Mouse (Mus musculus) kidney, postnatal 4 days (tissue): ENCODE results near the gene Tmem185a.
"Not testable (repeated sequence)": the region's sequence is repeated elsewhere in the genome, so short reads cannot be mapped to it uniquely, and the experiment has no call there.

Experiments used
- DNase-seq, 2 experiments: peaks; one replicate each; pipeline ENCODE4 v3.0.0; 2021; ENCODE audit warnings: mixed read lengths in 2 of 2

Gene Tmem185a

DNA sequence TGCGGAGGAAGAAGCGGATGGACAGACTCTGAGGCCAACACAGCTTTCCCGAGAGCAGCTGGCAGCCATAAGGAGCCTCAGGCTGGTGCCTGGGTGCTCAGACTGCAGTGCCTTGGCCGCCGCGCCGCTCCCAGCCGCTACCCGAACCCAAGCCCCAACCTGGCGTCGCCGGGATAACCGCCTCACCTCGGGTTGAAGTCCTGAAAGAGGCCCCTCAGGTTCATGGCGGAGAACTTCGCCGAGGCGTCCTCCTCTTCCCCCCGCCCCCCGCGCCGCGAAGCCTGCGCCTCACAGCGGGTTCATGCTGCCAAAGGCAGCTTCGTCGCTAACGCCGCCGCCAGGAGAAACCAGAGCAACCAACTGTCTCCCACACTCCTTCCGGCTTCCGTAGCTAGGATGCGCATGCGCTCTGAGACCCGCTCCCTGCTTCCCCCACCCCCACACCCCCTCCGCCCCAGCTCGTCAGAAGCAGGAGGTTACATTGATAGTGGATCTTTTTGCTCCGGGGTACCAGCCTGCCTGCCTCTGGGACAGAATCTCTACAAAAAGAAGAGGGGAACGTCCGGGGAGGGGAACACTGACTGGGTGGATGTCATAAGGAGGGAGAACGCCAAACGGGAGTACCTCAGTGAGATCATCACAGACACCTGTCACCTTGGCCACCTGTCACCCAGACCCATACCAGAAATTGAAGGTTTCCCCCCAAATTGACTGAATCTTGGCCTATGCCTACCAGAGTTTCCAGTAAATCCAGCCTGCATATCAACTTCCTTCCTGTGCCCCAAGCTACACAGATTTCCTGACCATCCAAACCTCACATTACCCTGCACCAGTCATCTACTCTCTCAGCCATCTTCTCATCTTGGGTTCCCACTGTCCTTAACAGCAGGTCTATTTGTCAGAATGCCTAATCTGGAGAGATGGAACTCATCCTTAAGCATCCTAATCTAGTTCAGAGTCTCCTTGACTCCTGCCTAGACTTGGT lies at the start of gene Tmem185a:
TSS of gene Tmem185a (minus strand) at position 389 of the 985 bp plus-strand sequence.
- peak; percentile 86 to 91 for DNase-seq

DNA sequence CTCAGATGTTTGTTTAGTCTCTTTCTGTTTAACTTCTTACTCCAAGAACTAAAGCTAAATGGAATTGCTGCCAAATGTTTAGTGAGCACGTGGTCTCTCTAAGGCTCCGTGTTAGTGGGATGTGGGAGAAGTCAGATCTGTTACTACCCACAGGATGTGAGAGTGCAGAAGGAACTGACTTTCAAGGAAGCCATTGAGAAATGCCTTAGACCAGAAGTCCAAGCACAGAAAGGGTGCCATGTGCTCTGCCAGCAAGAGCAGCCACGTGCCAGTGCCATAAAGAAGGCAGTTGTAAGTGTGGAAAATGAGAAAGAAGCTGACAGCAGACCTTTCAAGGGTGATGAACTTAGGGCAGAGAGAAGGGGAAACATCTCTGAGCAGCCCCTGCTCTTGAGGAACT lies 37.4 kb upstream of the Tmem185a start:
- not testable (repeated sequence) for DNase-seq

DNA sequence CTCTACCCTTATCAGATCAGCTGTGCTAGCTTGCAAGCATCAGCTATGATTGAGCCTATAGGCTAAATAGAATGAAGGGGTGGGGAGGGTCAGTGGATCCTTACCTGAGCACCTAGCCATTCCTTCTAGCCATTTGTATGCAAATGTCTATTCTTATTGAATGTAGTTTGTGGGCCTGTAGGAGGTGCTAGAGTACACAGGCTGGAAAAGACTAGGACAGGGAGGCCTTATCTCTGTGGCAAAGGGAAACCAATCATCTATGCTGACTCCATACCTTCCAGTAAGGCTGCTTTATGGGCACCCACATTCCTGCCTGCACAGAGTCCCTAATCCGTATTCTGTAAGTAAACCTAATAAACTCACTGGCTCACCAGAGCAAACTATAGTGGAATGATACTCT lies 10.3 kb upstream of the Tmem185a start:
- DNase-seq = not testable (repeated sequence)

DNA sequence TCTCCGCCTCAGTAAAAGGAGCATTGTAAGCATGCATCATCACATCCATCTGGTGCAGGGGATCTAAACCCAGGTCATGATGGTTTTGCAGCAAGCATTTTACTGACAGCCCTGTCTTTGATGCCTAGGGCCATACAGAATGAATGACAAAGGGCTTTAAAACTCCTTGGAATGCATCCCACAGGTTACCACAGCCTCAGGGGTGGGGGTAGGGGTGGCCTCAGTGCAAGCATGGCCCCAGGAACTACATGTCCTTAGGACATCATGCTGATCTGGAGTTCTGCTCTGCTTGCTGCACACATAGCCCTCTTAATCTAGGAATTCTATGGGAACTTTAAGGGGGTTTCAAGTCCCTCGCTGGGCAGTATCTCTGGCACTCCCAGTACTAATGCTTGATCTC lies 5.2 kb upstream of the Tmem185a start:
- no peak for DNase-seq

DNA sequence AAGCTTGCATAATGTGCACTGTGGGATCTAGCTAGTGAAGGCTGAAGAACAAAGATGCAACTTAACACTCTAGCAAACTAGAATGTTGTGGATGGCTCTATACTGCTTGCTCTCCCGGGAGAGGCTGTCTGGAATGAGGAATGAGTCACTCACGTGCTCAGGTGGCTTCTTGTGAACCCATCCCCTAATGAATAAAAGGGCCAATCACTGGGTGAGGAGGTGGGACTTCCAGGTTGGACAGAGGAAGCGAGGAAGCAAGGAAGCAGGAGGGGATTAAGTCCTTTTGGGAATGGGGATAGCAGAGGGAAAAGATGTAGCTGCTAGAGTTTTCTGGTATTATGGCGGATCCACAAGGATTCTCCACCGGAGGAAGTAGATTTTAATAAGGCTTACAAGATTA lies 1.7 kb upstream of the Tmem185a start:
- DNase-seq = no peak

DNA sequence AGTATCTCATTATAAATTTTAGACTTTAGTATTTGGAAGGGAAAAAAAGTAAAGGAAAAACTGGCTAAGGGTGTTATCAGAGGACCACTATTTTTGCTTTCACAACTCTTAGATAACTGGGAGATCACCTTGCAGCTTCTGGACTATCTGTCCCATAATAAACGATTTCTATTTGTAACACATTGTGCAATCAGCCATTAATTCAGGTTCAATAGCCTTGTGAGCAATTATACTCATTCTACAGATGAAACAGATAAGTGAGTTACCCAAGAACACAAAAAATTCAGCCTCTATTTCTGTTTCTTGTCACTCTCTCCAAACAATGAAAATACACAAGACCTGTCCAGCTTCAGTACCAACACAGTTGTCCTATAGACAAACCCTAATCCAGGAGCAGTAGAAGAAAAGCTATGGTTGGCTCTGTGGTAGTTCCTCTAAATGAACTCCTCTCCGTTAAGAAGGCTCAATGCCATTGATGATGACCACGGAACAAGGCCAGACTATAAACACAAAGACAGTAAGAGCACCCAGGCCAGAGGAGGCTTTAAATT lies 1.7 kb downstream of the Tmem185a start:
- no peak for DNase-seq

DNA sequence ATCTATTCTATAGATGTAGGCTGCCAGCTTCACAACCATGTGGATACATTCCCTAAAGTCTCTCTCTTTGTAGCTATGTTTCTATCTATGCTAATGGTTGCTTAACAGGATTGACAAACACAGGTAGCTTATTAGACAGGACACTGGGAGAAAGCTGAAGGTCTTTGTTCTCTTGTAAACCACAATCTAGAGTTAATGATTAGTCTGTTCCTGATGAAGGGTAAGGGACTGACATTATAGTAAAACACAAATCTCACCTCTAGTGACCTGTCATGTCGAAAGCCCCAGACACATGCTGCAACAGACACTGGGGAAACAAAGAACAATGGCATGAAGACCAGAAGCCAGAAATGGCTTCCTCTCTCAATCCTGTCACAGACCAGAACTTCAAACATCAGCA lies 10.1 kb downstream of the Tmem185a start:
- no peak for DNase-seq

DNA sequence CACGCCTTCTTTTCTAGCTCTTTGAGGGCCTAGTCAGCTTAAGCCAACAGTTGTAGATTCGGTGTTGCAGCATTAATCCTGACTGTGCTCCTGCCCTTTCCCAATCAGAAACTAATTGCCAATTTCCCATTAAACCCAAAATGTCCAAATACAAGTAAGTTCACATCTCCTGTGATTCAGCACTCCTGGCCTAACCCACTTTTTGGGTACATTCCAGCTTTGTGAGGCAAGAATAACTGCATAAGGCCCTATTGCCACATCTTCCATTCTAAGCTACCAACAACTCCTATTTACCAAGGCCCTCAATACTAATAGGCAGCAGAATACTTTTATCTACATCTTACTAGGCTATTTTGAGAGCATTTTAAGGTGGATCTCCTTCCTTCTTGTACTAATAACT lies 11.5 kb downstream of the Tmem185a start:
- DNase-seq = no peak

DNA sequence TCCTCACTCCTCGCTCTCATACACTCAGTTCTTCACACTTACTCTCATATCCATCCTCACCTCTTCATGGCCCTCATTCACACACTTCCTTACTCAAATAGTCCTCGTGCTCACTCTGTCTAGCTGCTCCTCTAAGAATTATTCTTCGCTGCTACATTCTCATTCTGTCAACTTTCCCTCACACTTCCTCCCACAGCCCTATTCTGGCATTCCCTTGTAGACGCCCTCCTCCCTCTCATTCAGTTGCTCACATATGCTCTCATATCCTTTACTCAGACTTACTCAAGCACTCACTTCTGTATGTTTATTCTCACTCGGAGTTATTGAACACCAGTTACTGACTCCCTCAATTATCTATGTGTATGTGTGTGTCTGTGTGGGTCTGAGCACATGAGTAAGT lies 13.4 kb downstream of the Tmem185a start:
- DNase-seq = no peak

DNA sequence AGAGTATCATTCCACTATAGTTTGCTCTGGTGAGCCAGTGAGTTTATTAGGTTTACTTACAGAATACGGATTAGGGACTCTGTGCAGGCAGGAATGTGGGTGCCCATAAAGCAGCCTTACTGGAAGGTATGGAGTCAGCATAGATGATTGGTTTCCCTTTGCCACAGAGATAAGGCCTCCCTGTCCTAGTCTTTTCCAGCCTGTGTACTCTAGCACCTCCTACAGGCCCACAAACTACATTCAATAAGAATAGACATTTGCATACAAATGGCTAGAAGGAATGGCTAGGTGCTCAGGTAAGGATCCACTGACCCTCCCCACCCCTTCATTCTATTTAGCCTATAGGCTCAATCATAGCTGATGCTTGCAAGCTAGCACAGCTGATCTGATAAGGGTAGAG lies 24.6 kb downstream of the Tmem185a start:
- not testable (repeated sequence) for DNase-seq

DNA sequence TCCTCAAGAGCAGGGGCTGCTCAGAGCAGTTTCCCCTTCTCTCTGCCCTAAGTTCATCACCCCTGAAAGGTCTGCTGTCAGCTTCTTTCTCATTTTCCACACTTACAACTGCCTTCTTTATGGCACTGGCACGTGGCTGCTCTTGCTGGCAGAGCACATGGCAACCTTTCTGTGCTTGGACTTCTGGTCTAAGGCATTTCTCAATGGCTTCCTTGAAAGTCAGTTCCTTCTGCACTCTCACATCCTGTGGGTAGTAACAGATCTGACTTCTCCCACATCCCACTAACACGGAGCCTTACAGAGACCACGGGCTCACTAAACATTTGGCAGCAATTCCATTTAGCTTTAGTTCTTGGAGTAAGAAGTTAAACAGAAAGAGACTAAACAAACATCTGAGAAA lies 51.5 kb downstream of the Tmem185a start:
- not testable (repeated sequence) for DNase-seq
